Mouse (Mus musculus) spleen, postnatal 36 days (tissue): ENCODE measurements around the gene Kcnmb3.
"Not testable (repeated sequence)": the region's sequence is repeated elsewhere in the genome, so short reads cannot be mapped to it uniquely, and the experiment has no call there.

Source experiments
- DNase-seq, 2 experiments: peaks; one replicate each; pipeline ENCODE4 v3.0.0; 2022; ENCODE audit warnings: low spot score in 2 of 2, mixed read lengths in 1 of 2

Gene Kcnmb3

DNA sequence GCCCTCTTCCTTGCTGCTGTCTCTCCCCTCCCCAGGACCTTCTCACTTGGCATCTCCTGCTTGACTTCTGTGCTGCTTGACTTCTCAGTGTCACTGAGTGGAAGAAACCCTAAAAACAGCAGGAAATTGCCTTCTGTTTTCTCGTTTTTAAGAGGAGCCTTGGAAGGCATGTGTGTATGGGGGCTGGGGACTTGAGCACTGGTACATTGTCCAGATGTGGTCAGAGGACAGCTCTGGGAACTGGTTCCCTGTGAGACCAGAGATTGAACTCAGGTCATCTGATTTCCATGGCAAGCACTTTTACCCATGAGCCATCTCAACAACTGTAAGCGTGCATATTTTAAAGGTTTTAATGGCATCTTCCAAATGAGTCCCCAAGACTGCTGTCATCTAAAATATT lies 58.0 kb downstream of the Kcnmb3 start:
- no peak for DNase-seq

DNA sequence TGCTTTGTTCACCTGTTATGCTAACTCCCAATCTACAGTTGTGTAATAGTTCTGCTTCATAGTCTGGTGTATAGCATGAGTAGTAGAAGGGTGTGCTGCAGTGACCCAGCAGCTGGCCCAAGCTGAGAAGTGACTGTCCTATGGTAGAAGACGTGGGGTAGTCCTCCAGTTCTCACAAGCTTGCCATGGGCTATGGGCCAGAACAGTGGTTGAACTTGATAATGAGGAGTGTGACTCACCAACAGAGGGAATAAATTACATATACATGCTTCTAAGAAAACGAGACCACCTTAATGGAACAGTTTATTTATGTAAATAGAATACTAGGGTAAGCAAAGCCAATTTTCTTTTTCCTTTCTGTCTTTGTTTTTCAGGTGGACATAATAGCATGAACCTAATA lies 61.6 kb downstream of the Kcnmb3 start:
- no peak for DNase-seq

DNA sequence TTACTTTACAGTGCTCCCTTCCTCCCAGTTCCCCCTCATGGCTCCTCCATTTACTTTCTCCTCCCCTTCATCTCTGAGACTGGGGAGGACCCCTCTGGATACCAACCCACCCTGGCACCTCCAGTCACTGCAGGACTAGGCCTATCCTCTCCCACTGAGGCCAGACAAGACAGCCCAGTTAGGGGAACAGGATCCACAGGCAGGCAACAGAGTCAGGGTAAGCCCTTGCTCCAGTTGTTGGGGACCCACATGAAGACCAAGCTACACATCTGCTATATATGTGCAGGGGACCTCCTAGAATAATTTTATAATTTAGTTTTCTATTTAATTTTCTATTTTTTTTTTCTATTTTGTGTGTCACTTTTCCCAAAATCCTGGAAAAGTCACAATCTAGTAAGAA lies 62.7 kb downstream of the Kcnmb3 start:
- DNase-seq: not testable (repeated sequence)

DNA sequence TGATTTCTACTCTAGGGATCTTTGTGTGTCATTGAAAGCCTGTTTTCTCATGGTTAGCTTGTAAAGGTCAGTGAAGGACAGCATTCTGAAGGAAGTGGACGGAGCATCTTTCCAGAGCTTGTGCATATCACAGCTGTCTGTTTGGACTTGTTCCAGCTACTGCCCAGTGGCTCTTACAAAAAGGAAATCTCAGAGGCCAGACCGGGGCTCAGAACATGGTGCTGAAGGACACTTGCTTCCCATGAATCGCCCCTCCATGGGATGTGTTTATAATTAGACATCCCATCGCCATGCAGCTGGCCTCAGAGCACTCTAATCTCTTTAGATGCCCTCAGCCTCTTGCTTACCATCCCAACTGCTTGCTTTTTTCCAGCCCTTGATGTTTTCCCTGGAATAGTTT lies 63.1 kb downstream of the Kcnmb3 start:
- peak; percentile 9 to 13 for DNase-seq

- no peak for DNase-seq
Observed at GRCm38 (mm10) chr3:32428361-32428760, 63.7 kb downstream of the Kcnmb3 start.

GRCm38 (mm10) chr3:32427695-32428094 lies 64.3 kb downstream of the Kcnmb3 start:
- DNase-seq: no peak
